Mouse (Mus musculus): Measurements from ENCODE around the gene Ttpal.

The Ttpal gene

DNA sequence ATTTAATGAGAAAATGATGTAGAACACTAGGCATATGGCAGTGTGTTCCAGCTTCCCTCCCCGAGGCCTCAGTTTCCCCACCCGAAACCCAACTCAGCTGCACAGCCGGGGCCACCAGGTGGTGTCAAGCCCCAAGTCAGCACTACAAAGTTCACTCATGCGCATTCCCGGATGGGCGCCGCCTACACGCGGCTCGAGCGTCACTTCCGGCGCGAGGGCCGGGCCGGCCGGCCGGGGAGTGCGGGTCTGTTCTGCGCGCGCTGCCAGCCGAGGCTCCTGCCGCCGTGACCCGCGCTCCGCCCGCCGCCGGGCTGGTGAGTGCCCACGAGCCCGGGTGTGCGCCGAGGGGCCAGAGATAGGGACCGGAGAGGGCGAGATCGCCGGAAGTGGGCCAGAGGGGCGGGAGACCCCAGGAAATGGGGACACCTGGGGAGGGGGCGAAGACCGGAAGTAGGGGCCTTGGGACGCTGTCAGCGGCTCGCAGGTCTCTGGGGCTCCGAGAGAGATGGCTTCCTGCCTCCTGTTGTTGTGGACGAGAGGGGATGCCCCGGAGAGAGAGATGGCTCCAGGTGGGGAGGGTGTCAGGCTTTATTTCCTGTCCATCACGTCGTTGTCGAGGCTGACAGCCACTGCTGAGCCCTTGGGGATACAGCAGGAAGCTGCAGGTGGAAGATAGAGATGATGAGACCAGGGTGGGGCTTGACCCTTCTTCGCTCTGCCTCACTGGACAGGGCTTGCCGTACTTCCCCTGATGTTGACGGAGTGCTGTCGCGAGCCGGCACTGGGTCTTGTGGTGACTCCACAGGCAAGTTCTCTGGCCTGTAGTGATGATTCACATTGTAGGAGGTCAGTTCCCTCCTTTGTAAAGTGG is at the start of gene Ttpal:
Gene Ttpal, plus strand, starts transcription at position 214 of the 871 bp plus-strand sequence.
- Histone ChIP-seq H3K36me3 (ENCODE audit: control insufficient read depth, insufficient read depth, low read length, poor library complexity, severe bottlenecking) (peaks cover 2% of the 10 kb centered on the region; the same call in 1 of the 2 replicates), H3K27me3 (ENCODE audit: control insufficient read depth, insufficient read depth, low read length, poor library complexity, severe bottlenecking) (no peaks in the 10 kb centered on the region)
- DNase-seq (ENCODE audit: low read depth, low spot score) = peak; percentile 97

DNA sequence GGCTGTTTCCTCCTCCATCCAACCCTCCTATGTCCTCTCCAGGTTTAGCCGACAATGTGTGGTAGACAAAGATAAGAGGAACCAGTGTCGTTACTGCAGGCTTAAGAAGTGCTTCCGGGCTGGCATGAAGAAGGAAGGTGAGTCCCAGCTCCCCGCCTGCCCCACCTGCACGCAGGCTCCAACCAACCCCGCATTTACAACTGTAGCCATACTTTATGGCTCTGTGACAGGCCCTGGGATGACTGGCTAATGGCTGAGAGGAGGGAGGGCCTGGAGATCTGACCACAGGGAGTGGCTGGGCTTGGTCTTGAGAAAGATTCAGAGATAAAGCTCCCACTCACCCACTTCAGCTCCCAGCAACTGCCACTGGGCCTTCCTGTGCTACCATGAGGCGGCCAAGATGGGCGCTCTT is 49.6 kb upstream of the Ttpal start:
- Histone ChIP-seq H3K27me3 (ENCODE audit: control insufficient read depth, insufficient read depth, low read length, poor library complexity, severe bottlenecking) (no peaks in the 10 kb centered on the region; the same call in 1 of the 2 replicates), H3K36me3 (ENCODE audit: control insufficient read depth, insufficient read depth, low read length, poor library complexity, severe bottlenecking) (no peaks in the 10 kb centered on the region)
- DNase-seq (ENCODE audit: low read depth, low spot score) = no peak

DNA sequence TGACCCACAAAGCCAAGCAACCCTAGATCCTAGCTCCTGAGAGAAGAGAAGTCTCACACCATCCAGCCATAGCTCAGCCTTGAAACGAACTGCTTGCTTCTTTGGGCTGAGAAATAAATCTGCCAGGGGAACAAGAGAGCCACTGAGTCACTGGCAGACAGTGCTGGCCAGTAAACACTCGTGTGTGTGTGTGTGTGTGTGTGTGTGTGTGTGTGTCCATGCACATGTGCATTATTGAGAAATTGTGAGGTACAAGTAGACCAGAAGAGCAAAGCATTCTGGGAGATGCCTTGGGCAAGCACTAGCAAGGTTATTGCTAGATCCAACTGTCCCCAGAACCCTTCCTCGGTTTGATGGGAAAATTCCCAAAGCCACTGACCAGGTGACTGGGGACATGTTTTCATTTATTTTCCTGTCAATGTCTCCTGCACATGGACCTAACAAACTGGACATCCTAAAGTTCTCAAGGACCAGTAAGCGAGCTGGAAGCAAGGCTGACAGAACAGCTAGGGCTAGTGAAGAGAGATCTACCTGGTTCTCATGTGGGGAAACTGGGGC is 47.6 kb upstream of the Ttpal start:
- H3K36me3 ChIP-seq (ENCODE audit: control insufficient read depth, insufficient read depth, low read length, poor library complexity, severe bottlenecking) = no peaks in the 10 kb centered on the region
- DNase-seq (ENCODE audit: low read depth, low spot score) = no peak
- no peaks in the 10 kb centered on the region for H3K27me3 ChIP-seq (ENCODE audit: control insufficient read depth, insufficient read depth, low read length, poor library complexity, severe bottlenecking)

DNA sequence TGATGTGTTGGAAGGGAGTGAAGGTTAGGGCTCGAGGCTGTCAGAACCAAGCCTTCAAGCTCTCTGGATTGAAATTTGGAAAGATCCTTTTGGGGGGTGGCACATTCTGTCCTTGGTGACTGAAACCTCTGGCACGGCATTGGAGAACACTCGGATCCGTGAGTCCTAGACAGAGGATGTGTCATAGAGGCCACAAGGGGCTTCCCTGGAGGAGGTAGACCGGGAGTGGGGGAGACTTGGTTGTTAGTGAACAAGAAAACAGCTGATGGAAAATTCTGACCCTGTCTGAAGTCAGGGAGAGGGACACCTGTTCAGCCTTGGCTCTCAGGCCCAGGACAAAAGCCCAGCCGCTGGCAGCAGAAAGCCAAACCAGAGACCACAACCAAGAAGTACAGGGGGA is 47.1 kb upstream of the Ttpal start:
- H3K36me3 ChIP-seq (ENCODE audit: control insufficient read depth, insufficient read depth, low read length, poor library complexity, severe bottlenecking) = no peaks in the 10 kb centered on the region
- no peak for DNase-seq (ENCODE audit: low read depth, low spot score)
- H3K27me3 ChIP-seq (ENCODE audit: control insufficient read depth, insufficient read depth, low read length, poor library complexity, severe bottlenecking) = no peaks in the 10 kb centered on the region

DNA sequence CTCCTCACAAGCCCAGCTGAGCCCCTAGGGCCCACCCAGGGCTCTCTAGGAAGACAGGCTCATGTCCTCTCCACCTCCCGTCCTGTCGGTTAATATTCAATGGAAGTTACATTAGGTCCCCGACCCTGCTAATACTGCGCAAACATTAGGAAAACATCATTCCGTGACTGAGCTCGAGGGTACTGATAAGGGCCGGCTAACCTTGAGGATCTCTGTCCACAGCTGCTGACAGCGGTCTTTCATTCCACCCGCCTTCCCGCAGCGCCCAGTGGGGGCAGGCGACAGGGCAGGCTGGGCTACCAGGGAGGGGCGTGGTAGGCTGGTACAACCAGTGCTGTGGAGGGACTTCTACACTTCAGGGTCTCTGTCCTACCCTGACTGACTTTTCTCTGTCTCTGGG is 46.7 kb upstream of the Ttpal start:
- Histone ChIP-seq H3K36me3 (ENCODE audit: control insufficient read depth, insufficient read depth, low read length, poor library complexity, severe bottlenecking) (no peaks in the 10 kb centered on the region), H3K27me3 (ENCODE audit: control insufficient read depth, insufficient read depth, low read length, poor library complexity, severe bottlenecking) (no peaks in the 10 kb centered on the region)
- no peak for DNase-seq (ENCODE audit: low read depth, low spot score)

DNA sequence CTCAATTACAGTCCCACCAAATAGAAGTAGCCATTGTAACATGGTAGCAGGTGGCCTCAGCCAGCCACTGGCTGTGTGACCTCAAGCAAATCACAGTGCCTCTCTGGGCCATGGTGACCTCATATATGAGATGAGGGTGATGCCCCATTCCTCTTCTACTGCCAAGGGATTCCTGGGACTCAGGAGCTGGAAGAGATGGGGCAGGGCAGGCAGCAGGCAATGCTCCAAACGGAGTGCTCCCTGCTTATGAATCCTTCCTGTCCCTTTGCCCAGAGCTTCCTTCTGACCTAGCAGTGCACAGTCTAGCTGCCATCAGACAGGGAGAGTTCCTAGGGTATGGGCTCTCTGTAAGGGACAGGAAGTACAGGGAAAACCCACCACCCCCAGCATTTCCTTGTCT is 43.6 kb upstream of the Ttpal start:
- Histone ChIP-seq H3K36me3 (ENCODE audit: control insufficient read depth, insufficient read depth, low read length, poor library complexity, severe bottlenecking) (no peaks in the 10 kb centered on the region), H3K27me3 (ENCODE audit: control insufficient read depth, insufficient read depth, low read length, poor library complexity, severe bottlenecking) (no peaks in the 10 kb centered on the region)
- DNase-seq (ENCODE audit: low read depth, low spot score) = no peak

DNA sequence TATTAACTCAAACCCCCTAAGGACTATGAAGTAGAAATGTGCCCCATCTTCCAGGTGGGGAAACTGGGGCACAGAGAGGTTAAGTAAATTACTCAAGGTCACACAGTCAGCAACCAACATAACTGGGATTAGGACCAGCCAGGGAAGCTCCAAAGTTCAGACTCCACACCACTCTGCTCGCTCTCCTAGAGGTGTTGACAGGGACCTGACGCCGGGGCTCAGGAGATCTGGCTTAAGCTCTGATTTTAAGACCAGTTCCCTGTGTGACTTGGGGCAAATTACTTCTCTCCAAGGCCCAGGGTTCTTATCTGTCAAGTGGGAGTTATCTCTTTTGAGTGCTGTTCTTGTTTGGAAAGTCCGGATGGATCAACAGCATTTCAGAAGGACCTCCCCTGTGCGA is 42.9 kb upstream of the Ttpal start:
- Histone ChIP-seq H3K36me3 (ENCODE audit: control insufficient read depth, insufficient read depth, low read length, poor library complexity, severe bottlenecking) (no peaks in the 10 kb centered on the region), H3K27me3 (ENCODE audit: control insufficient read depth, insufficient read depth, low read length, poor library complexity, severe bottlenecking) (no peaks in the 10 kb centered on the region)
- DNase-seq (ENCODE audit: low read depth, low spot score) = no peak

DNA sequence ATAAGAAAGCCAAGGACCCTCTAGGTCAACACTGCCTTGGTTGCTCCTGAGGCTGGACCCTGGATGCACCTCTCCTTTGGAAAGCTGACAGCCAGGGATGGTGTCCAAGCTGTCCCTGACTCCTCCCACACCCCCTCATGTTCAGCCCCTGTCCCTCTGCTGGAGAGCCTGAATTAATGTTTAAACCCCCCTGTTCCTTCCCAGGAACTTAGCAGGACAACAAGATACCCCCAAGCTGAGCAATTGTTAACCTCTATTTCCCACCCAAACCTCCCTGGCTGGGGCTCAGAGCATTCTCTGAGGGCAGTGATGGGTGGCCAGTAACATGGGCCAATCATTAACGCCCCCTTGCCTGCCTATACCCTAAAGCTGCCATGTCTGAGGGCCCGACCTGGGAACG is 41.9 kb upstream of the Ttpal start:
- no peaks in the 10 kb centered on the region for H3K36me3 ChIP-seq (ENCODE audit: control insufficient read depth, insufficient read depth, low read length, poor library complexity, severe bottlenecking)
- H3K27me3 ChIP-seq (ENCODE audit: control insufficient read depth, insufficient read depth, low read length, poor library complexity, severe bottlenecking) = no peaks in the 10 kb centered on the region
- no peak for DNase-seq (ENCODE audit: low read depth, low spot score)

DNA sequence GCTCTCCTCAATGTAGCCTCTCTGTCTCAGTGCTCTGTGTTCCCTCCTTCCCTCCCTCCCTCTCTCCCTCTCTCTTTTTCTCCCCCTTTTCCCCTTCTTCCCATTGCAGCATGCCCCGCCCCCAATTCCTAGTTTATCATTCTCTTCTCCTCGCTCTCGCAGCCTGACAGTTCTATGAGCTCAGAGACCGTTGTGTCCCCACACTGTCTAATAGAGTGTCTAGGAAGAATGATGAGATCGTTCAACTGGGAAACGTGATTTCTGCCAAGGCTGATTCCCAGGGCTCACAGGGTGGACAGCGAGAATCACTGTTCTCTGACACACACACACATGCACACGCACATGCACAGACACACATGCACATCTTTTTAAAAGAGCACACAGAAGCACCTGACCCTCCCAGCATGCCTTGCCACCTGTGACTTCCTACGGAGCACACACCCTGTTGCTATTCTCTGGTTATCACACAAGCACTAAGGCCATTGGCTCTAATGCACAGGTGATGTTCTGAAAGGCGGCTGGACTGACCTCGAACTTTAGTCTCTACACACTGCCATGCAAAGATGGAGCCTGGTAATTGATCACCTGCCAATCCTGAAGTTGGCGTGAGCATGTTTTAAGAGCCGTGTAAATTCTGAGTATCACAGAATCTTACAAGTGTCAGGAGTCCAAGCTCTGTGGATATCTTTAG is 40.7 kb upstream of the Ttpal start:
- no peaks in the 10 kb centered on the region for H3K36me3 ChIP-seq (ENCODE audit: control insufficient read depth, insufficient read depth, low read length, poor library complexity, severe bottlenecking)
- DNase-seq (ENCODE audit: low read depth, low spot score) = no peak
- H3K27me3 ChIP-seq (ENCODE audit: control insufficient read depth, insufficient read depth, low read length, poor library complexity, severe bottlenecking) = no peaks in the 10 kb centered on the region

DNA sequence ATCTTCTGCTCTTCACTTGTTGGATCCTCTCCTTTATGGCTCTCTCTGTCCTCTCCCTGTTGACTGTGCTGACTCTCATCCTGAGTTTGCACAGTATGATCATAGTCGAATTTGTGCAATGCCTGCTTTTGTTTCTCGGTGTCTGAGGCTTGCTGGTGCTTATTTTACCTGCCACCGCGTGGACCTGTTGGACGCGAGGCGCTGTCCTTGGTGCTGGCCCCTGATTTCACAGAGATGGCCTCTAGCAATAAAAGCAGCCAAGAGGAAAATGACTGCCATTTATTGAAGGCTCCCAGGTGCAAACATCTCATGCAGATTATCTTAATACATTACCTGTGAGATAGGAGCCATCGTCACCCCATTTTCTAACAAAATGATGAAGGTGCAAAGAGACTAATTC is 37.5 kb upstream of the Ttpal start:
- H3K36me3 ChIP-seq (ENCODE audit: control insufficient read depth, insufficient read depth, low read length, poor library complexity, severe bottlenecking) = no peaks in the 10 kb centered on the region
- H3K27me3 ChIP-seq (ENCODE audit: control insufficient read depth, insufficient read depth, low read length, poor library complexity, severe bottlenecking) = no peaks in the 10 kb centered on the region
- no peak for DNase-seq (ENCODE audit: low read depth, low spot score)

DNA sequence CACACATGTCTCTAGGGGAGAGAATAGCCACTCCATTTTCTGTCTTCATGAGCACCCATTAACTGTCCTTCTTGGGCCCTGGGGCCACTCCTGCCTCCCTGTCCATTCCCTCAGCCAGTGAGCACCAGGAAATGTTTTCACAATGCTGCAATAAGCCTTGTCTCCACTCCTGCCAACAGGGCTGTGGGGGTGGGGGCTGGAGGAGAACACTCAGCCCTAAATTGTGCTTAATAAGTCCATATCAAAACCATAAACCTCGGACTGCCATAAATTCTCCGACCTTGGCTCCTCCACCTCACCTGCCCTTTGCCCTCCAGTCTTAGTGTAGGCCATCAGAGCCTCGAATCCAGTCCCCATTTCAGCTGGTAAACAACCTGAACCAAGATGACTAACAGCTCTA is 27.8 kb upstream of the Ttpal start:
- no peaks in the 10 kb centered on the region for H3K36me3 ChIP-seq (ENCODE audit: control insufficient read depth, insufficient read depth, low read length, poor library complexity, severe bottlenecking)
- H3K27me3 ChIP-seq (ENCODE audit: control insufficient read depth, insufficient read depth, low read length, poor library complexity, severe bottlenecking) = no peaks in the 10 kb centered on the region
- no peak for DNase-seq (ENCODE audit: low read depth, low spot score)

DNA sequence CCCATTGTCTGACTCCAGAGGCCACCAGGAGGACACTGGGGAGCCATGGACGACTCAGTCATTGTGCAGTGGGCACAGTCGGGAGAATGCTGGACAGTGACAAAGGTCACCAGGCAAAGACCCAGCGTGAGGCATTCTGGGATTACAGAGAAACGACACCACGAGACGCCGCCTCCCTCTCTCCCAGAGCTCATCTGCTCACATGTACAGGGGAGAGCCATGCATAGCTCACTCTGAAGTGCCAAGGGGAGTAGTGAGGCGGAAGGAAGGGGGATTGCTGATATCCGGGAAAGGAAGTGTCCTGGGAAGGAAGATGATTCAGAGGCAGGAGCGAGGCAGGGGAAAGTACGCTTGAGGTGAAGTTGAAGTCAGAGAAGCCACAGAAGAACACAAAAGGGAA is 26.9 kb upstream of the Ttpal start:
- Histone ChIP-seq H3K36me3 (ENCODE audit: control insufficient read depth, insufficient read depth, low read length, poor library complexity, severe bottlenecking) (no peaks in the 10 kb centered on the region), H3K27me3 (ENCODE audit: control insufficient read depth, insufficient read depth, low read length, poor library complexity, severe bottlenecking) (no peaks in the 10 kb centered on the region)
- no peak for DNase-seq (ENCODE audit: low read depth, low spot score)

DNA sequence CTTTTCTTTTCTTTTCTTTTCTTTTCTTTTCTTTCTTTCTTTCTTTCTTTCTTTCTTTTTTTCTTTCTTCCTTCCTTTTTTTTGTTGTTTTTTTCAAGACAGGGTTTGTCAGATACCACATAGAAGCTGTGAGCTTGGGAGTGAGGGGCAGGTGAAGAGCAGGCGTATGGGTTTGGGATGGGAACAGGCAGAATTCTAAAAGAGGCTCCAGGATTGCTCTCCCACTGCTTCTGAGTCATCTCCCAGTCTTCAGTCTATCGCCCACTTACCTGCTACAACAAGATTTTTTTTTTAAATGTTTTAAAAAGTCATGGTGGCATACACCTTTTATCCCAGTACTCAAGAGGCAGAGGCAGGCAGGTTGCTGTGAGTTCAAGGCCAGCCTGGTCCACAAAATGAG is 24.1 kb upstream of the Ttpal start:
- H3K36me3 ChIP-seq (ENCODE audit: control insufficient read depth, insufficient read depth, low read length, poor library complexity, severe bottlenecking) = no peaks in the 10 kb centered on the region
- no peaks in the 10 kb centered on the region for H3K27me3 ChIP-seq (ENCODE audit: control insufficient read depth, insufficient read depth, low read length, poor library complexity, severe bottlenecking)
- DNase-seq (ENCODE audit: low read depth, low spot score) = no peak

DNA sequence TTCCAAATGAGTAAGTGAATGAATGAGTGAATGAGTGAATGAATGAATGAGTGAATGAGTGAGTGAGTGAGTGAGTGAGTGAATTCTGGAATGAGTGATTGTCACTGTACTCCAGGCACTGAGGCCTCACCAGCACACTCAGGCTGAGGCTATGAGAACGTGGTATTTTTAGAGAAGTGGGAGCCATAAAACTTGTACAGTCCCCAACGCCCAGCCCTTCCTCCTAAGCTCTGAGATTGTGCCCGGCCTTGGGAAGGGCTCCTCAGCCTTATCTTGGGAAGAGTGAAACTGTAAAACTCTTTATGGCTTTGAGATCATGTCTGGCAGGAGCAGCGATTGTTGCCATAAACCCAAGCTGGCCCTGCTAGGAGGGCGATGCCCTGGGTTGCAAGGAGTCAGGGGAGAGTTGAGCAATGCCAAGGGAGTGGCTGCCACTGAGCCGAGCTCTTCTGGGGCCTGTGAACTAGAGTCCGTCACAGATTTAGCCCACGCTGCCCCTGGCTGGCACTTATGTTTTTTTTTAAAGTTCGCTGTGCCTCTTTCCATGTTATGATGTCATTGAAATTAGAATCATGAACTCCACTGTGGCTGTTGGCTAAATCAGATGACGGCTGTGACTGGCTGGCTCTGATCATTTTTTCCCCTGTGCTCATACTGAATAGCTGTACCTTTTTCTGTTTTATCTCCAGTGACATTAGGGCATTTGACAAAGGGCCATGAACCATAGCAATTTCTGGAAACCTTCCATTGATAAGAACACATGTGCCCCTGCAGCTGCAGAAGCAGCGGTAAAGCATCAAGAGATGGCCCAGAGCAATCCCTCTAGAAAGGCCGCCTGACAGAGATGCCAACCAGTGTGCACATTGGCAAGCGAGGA is 21.8 kb upstream of the Ttpal start:
- H3K27me3 ChIP-seq (ENCODE audit: control insufficient read depth, insufficient read depth, low read length, poor library complexity, severe bottlenecking) = no peaks in the 10 kb centered on the region
- no peaks in the 10 kb centered on the region for H3K36me3 ChIP-seq (ENCODE audit: control insufficient read depth, insufficient read depth, low read length, poor library complexity, severe bottlenecking)
- no peak for DNase-seq (ENCODE audit: low read depth, low spot score)

All from splenic B cell, adult 2 months (primary cell).